Mouse (Mus musculus) ovary, postnatal 14 days (tissue): ENCODE data around the gene Rtn4rl2.
A peak's percentile ranks its signal among the peaks of the same experiment; 100 is the strongest.

ENCODE experiments used
- DNase-seq: peaks from one replicate; pipeline ENCODE4 v3.0.0; 2022; ENCODE audit warnings: low spot score

Rtn4rl2 gene

DNA sequence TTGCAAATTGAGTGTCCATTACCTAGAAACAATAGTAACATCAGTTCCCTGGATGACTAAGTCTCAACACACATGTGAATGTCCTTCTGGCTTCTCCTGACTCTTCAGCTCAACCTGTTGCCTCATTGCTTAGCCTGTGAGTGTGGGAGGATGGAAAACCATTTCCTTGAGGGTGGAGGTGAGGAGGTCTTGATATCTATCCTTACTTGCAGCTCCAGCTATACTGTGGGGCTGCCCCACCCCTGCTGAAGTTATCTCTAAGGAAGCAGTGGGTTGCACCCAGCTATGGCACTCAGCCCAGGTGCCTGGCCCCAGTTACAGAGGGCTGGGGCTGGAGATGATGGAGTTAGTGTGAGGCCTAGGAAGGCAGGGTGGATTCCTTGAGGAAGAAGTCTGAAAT is 44.6 kb downstream of the Rtn4rl2 start:
- no peak for DNase-seq

DNA sequence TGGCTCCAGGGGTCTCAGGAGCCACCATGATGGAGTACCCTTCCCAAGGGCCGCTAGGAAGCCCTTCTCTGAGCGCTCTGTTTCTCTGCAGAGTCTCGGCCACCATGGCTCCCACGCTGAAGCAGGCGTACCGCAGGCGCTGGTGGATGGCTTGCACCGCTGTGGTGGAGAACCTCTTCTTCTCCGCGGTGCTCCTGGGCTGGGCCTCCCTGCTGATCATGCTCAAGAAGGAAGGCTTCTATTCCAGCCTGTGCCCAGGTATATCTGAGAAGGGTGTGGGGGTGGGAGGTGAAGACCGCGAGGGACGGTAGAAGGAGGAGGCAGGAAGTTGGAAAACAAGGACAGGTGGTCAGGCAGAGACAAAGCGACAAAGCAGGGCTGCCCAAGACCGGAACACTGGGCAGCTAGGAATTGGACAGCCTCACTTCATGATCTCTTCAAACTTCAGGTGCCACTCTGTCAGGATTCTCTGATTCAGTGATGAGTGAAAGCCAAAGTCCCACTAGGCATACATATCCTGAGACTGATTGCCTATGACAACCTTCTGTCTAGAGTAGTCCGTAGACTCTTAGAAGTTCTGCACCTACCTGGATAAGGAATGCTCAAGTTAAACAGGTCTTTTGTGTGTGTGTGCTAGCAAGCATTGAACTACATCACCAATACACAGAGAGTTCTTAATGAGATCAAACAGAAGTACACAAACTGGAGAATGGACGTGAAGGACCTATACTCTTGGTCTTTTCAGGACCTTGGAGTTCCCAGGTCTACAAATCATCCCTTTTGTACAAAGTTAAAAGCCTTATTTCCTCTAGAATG is 45.6 kb downstream of the Rtn4rl2 start:
- DNase-seq = no peak

DNA sequence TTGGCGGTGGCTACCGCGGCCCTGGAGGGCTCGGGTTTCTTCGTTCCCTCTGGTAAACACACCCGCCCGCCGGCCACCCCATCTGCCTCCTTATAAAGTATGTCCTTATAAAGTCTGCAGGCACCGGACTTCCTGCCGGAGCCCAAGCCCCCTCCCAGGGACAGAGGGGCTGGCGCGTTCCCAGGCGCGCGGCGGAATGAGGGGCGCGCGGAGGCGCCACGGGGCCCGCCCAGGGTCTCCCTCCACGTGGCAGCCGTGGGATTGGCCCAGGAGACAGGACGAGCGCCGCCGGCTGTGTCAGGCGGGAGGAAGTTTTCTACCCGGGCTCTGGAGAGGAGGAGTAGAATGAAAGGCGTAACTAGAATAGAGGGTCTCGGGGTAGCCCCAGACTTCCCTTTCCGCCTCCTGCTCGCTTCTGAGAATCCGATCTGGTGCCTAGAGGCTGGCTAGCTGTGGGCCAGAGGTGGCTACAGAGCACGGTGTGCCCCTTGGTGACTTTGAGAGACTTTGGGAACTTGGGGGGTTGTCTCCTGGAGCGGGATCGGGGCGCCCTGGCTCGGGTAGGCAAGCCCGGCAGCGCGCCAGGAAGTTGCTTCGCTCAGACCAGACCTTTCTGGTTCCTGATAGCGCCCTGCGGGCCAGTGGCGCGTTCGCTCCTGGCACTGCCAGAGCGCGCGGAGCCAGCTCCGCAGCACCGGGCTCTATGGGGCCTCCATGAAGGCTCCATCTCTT is 46.3 kb downstream of the Rtn4rl2 start:
- peak; percentile 50 for DNase-seq

DNA sequence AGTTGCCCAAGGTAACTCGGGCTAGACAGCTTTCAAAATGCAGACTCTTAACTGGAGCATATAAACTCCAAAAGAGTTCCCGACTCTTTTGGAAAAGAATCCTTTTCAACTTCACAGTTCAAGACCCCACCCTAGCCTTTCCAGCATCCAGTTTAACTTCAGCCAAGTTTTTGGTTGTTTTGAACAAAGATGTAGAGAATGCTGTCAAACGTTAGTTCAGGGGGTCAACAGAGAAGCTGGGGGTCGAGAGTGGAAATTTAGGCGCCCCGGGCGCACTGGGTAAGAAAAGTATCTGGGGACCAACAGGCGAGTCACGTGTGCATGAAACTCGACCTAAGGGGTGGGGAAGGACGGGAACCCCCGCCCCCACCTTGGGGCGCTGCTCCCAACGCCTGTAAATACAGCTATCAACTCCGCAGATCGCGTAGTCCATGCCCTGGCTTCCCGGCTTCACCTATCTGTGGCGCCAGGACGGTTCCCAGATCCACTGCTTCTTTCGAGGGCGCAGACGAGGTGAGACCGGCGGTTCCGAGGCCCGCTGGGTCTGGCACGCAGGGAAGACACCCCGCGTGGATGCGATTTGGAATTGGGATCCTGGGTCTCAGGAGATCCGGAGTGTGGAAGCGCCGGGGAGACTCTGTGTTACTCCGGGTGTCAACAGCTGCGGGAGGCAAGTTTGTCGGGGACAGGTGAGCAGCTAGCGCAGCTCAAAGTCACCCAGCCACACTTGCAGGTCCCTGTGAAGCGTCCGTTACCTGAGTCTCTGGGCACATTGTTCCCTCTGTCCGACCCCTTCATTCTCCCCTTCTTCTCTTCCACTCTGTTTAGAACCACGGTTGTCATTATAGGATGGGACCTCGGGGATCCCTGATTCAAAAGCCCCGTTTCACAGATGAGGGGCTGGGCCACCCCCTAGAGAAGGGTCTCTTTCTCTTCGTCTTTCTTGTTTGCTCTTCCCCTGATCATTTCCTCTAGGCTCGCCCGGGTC is 47.2 kb downstream of the Rtn4rl2 start:
- DNase-seq = peak; percentile 24

DNA sequence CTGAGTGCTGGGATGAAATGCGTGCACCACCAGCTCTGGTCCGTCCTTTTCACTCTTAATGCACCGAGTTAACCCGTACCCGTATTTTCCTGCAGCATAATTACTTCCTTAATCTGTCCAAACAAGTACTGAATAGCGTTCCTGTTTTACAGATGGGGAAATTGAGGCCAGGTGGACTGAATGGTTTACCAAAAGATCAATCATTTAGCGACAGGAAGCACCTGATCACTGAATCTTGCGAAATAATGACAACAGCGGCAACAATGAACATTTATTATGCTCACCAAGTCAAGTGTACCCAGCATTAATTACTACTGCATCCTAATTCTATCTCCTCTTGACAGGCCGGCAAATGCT is 47.9 kb downstream of the Rtn4rl2 start, which contains the start of gene Slc43a1:
TSS of gene Slc43a1 (plus strand) at position 258 of the 357 bp plus-strand sequence.
- DNase-seq = no peak

DNA sequence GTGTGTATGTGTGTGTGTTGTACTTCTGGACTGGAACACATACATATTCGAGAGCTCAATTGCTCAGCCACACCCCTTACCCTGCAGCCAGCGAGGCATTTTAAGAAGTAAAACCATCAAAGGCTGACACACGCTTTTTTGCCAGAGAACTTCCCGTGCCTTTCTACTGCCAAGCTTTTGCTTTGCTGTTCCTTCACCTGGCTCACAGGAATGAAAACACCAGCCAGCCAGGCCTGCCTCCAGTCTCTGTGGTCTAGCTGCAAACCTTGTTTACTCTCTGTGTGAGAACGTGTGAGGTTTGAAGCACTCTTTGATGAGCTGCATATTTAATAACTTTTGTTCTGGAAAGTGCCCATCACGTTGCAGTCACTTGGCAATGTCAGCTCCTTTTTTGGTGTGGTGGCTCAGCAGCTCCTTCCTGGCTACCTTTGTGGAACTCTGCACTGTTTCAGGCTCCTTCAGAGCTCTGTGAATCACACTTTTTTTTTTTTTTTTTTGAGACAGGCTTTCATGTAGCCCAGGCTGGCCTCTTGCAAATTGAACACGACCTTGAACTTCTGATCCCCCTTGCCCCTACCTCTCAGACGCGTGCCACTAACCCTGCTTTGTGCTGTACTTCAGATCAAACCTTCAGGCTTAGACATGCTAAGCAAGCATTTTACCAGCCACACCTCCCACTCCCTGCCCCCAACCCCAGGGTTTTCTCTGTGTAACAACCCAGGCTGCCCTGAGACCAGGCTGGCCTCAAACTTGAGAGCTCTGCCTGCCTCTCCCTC is 48.5 kb downstream of the Rtn4rl2 start:
- DNase-seq = no peak

DNA sequence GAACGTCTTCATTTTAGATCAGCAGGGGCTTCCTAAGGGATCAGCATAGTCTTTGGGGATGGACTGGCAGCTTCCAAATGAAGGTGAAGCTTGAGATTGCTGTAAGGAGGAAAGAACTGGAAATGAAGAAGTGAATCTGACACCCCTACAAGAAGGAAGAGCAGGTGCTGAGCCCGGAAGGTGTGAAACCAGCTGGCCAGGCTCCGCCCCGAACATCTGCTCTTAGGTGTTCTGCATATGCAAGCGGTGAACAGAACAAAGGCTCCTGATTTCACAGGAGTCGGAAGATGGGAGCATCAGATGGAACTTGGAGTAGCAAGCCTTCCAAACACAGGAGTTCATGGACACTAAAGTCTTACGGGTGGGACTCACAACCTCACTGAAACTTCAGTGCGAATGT is 49.4 kb downstream of the Rtn4rl2 start:
- DNase-seq = no peak

DNA sequence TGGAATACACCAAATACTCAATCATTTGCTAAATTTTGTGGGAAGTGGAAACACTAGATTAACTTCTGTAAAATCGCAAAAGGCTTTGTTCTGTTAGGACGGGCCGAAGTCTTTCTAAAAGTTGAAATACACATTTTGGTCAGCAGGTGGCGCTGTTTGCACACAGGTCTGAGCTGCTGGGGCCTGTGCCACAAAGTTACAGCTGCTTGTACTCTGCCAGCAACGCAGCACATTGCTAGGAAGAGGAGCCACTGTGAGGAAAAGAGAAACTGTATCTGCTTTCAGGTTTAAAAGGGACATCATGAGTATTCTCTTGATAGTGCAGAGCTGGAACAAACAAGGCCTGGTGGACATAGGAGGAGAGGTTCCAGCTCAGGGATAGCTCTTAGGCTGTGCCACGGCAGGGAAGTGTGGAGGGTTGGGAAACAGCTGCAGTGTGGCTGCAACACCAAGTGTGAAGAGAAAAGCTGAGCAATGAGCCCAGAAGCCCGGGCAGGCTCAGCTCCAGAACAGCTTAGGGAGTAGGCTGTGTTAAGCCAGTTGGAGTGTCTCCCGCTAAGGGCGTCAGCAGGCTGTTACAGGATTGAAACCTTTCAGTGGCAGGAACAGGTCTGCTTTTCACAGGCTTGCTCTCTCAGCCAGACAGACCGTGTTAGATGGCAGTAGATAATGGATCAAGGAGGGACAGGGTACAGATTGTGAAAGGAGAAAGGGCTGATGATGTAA is 54.7 kb downstream of the Rtn4rl2 start:
- peak; percentile 89 for DNase-seq

DNA sequence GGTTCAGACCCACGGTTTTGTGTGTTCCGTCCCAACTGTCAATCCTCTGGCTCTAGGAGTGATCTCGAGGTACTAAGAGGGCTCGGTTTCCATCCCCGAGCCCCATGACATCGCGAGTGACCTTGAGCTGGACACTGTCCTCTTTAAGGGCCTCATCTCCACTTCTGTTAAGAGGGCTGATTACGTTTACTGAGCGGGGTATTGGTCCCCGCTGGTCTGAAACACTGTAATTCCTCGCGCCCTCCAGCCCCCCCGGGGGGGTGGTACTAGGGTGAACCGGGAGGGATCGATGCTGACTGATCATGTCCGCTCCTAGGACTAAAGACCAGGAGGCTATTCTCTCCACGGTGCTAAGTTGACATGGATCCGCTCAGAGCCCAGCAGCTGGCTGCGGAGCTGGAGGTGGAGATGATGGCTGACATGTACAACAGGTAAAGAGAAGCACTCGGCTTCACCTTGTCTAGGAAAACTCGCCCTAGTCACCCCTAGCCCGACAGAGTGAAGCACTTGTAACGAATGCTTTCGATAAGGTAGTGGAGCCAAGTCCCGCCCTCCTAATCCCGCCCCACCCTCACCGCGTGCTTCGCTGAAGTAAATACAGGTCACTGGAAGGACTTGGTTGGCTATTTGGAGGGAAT is 59.1 kb downstream of the Rtn4rl2 start:
- no peak for DNase-seq

DNA sequence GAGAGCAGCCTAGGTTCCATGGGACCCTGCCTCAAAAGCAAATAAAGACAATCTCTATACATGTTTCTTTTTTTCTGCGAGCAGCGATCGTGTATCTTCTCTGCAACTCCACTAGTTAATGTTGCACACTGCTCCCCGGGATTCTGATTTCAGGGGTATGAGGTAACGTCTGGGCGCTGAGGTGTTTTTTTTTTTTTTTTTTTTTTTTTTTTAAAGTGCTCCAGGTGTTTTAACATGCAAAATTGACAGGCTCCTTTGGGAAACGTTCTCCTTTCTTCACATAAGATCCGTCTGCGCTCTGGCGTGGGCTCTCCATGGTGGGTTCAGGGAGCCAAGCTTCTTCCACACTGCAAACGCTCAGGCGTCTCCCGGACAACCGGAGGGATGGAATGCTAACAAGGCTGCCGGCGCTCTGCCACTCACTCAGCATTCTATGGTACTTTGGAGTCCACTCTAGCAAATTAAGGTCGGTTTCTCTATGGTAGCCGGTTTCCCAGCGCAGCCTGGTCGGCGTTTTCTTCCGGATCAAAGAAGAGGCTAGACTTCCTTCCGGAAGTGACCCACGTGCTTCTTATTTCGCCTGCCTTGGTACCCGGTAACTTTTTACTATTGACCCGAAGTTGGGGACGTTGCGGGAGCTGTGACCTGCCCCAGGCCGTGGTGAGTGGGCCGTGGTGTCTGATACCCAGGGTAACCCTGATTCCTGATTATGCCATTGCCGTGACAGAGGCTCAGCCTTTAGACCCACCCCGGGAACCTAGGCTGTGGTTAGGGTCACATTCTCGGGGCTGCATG is 59.8 kb downstream of the Rtn4rl2 start, which contains the start of gene Timm10:
TSS of gene Timm10 (plus strand) at position 510 of the 795 bp plus-strand sequence.
- DNase-seq = peak; percentile 75

DNA sequence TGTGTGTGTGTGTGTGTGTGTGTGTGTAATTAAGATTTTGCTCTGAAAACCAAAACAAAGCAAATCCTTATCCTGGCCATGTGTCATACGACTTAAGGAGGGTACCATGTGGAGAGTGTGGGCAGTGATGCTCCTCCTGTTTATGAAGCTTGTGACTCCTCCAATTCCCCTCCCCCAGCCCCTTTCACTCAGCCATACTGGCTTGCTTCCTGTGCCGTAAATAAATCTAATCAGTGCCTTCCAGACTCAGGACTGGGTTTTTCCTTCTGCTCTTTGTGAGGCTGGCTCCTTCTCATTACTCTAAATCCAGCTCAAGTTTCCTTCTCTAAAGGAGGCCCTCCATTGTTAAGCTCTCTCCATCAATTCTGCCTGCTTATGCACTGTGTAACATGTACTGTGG is 63.3 kb downstream of the Rtn4rl2 start:
- no peak for DNase-seq

DNA sequence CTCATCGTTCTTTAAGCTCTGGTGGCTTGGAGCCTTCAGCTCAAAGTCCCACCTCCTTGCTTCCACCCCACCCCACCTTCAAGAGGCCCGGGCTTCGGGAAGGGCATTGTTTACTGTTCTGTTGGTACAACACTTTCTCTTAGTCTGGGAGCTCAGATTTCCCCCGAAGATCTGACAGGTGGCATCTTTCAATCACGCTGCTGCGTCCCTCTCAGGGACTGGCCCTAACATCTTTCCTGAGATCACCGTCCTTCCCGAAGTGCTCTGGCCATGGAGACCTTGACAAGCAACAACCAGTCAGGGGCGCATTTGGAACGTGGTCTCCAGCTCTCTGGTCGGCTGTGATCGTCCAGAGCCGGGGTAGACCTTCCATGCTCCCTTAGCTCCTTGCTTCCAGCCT is 64.0 kb downstream of the Rtn4rl2 start, which contains the start of gene Smtnl1:
TSS of gene Smtnl1 (minus strand) at position 101 of the 400 bp plus-strand sequence.
- no peak for DNase-seq
